Mouse (Mus musculus) telencephalon, adult 2 months (tissue): ENCODE measurements around the gene Gpr156.
"Not testable (repeated sequence)": the region's sequence is repeated elsewhere in the genome, so short reads cannot be mapped to it uniquely, and the experiment has no call there.

Experiments
- DNase-seq: peaks from one replicate; pipeline ENCODE4 v3.0.0-alpha.2; 2011; ENCODE audit warnings: low read depth, low spot score

Gpr156 gene

GRCm38 (mm10) chr16:37956076-37956676 is 39.9 kb downstream of the Gpr156 start:
- no peak for DNase-seq

GRCm38 (mm10) chr16:37956751-37957150 is 40.5 kb downstream of the Gpr156 start:
- no peak for DNase-seq

- DNase-seq = not testable (repeated sequence)
These were observed 46.4 kb downstream of the Gpr156 start for GRCm38 (mm10) chr16:37962696-37963095.

GRCm38 (mm10) chr16:37963331-37964281 is 47.3 kb downstream of the Gpr156 start:
- no peak for DNase-seq

- no peak for DNase-seq
These were observed 48.2 kb downstream of the Gpr156 start for GRCm38 (mm10) chr16:37964380-37965070.

GRCm38 (mm10) chr16:37966871-37967270 is 50.6 kb downstream of the Gpr156 start:
- no peak for DNase-seq

- no peak for DNase-seq
These were observed 51.1 kb downstream of the Gpr156 start for GRCm38 (mm10) chr16:37967415-37967814.

GRCm38 (mm10) chr16:37971522-37971921 is 55.2 kb downstream of the Gpr156 start:
- DNase-seq = no peak

GRCm38 (mm10) chr16:37972357-37972756 is 56.1 kb downstream of the Gpr156 start:
- DNase-seq = peak; percentile 40

GRCm38 (mm10) chr16:37973239-37973638 is 56.9 kb downstream of the Gpr156 start:
- not testable (repeated sequence) for DNase-seq

- peak; percentile 28 for DNase-seq
These were observed 57.7 kb downstream of the Gpr156 start for GRCm38 (mm10) chr16:37973855-37974519.

GRCm38 (mm10) chr16:37974520-37975340 is 58.4 kb downstream of the Gpr156 start:
- DNase-seq = peak; percentile 82

GRCm38 (mm10) chr16:37981907-37982306 is 65.6 kb downstream of the Gpr156 start:
- DNase-seq = no peak

GRCm38 (mm10) chr16:37988211-37988865 is 72.0 kb downstream of the Gpr156 start:
- peak; percentile 88 for DNase-seq

GRCm38 (mm10) chr16:37989796-37990195 is 73.5 kb downstream of the Gpr156 start:
- no peak for DNase-seq

GRCm38 (mm10) chr16:37990553-37991344 is 74.5 kb downstream of the Gpr156 start:
- DNase-seq = peak; percentile 18

GRCm38 (mm10) chr16:37992806-37993205 is 76.5 kb downstream of the Gpr156 start:
- DNase-seq = no peak

GRCm38 (mm10) chr16:37994647-37995046 is 78.4 kb downstream of the Gpr156 start:
- peak; percentile 41 for DNase-seq

- no peak for DNase-seq
These were observed 81.5 kb downstream of the Gpr156 start for GRCm38 (mm10) chr16:37997771-37998170.
